Mouse (Mus musculus): Measurements from ENCODE around the gene Olfr1357.

GRCm38 (mm10) chr10:78576435-78577184 lies 41.3 kb downstream of the Olfr1357 start:
- no peak for TF ChIP-seq POLR2A (IDR thresholded peaks at IDR 0.05; ENCODE audit: insufficient read depth, low read depth, low read length)
- TF ChIP-seq CTCF (IDR thresholded peaks at IDR 0.05) = no peak
- TF ChIP-seq EP300 (IDR thresholded peaks at IDR 0.05; ENCODE audit: insufficient read depth, low read depth, low read length) = no peak

Data from heart, adult 2 months (tissue).